Mouse (Mus musculus) lung, embryonic 15.5 days (tissue): Measurements from ENCODE around the gene Il12rb1. TPM values are rescaled to one million over a fixed set of nuclear protein-coding genes. Genes with fewer than 3 reads are reported as not detected.

ENCODE experiments used
- ATAC-seq: fragments of 200-750 bp; cut with Nextera tagmentation; 2 replicates; pipeline ENCODE4 v1.8.0; 2017; ENCODE audit warnings: moderate number of reproducible peaks, borderline replicate concordance; ENCODE audit not compliant: low FRiP score, low TSS enrichment; ENCODE audit errors: extremely low read depth
- H3K27ac ChIP-seq: fragments of 300-500 bp; sonication (generic); 2 replicates; pipeline ENCODE4 v1.5.1; 2015; ENCODE audit warnings: moderate library complexity, mild to moderate bottlenecking, inconsistent platforms
- H3K27me3 ChIP-seq: fragments of 300-500 bp; sonication (generic); 2 replicates; pipeline ENCODE4 v1.6.1; 2015; ENCODE audit warnings: inconsistent platforms
- H3K36me3 ChIP-seq: fragments of 300-500 bp; sonication (generic); 2 replicates; pipeline ENCODE4 v1.6.1; 2015; ENCODE audit warnings: inconsistent platforms
- H3K4me1 ChIP-seq: fragments of 300-500 bp; sonication (generic); 2 replicates; pipeline ENCODE4 v1.6.1; 2015; ENCODE audit warnings: inconsistent platforms
- H3K4me2 ChIP-seq: fragments of 300-500 bp; sonication (generic); 2 replicates; pipeline ENCODE4 v1.6.1; 2015; ENCODE audit warnings: inconsistent platforms, mild to moderate bottlenecking, moderate library complexity
- H3K4me3 ChIP-seq: fragments of 300-500 bp; sonication (generic); 2 replicates; pipeline ENCODE4 v1.5.1; 2015; ENCODE audit warnings: mild to moderate bottlenecking, inconsistent platforms
- H3K9ac ChIP-seq: fragments of 300-500 bp; sonication (generic); 2 replicates; pipeline ENCODE4 v1.6.1; 2015; ENCODE audit warnings: inconsistent platforms
- H3K9me3 ChIP-seq: fragments of 300-500 bp; sonication (generic); 2 replicates; pipeline ENCODE4 v1.6.1; 2016; ENCODE audit warnings: inconsistent platforms
- WGBS: fragments of 180-500 bp; shearing (Covaris S2); methylation state at CpG from one replicate; pipeline ENCODE4 v1.1.7; 2015; 5-methylcytosine and 5-hydroxymethylcytosine counted together
- polyA plus RNA-seq: library from polyadenylated mRNA; unstranded; fragments of >200 nt; fragmentation: Nextera tagmentation; extraction: Ambion mirVana; gene quantifications from 2 replicates; pipeline ENCODE4 v1.2.1, GENCODE M21; 2015

Gene Il12rb1
- polyA plus RNA-seq, 1 experiment from 2014 or later: 0.27 TPM

DNA sequence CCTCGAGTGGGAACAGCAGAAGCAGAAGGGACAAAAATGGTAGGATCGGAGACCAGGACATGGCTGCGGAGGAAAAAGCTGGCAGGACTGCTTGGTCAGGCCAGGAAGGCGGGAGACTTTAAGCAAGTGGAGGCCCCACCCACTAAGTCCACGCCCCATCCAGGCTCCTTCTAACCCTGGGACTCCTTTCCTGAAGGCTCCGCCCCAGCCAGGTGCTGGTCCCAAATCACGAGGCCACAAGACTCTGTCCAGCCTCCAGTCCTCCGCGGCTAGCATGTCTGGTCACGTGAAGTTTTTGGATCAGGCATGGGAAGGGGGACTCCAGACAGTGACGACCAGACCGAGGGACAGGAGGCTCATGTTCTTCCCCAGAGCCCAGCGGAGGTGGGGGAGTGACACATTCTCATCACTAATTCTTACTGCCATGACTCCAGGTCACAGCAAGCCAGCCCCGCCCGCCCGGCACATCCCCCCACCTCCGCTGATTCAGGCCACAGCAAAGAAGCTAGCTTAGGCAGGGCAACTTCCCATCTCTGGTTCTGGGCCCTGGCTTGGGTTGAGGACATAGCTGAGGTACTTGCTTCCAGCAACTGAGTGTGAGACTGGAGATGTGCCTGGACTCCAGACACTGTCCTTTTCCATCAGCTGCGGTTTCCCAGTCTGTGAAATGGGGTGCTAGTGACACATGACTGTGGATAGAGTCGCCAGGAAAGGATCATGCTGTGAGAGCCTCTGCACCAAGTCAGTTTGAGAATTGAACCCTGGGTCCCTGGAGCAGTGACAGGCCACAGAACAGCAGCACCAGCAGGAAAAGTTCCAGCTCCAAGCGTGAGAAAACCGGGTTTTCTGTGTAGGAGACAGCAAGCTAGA is 41.4 kb upstream of the Il12rb1 start:
- Histone ChIP-seq H3K4me3 (peak overlapping the region; percentile 52), H3K4me2 (peak overlapping the region; percentile 97), H3K36me3 (peaks cover 34% of the 10 kb centered on the region), H3K9me3 (no peaks in the 10 kb centered on the region), H3K27me3 (no peaks in the 10 kb centered on the region), H3K9ac (peak overlapping the region; percentile 61), H3K27ac (peak overlapping the region; percentile 70), H3K4me1 (peaks cover 27% of the 10 kb centered on the region)
- WGBS: 6% methylated on average over 21 of the region's 21 CpGs
- peak; percentile 72 for ATAC-seq

DNA sequence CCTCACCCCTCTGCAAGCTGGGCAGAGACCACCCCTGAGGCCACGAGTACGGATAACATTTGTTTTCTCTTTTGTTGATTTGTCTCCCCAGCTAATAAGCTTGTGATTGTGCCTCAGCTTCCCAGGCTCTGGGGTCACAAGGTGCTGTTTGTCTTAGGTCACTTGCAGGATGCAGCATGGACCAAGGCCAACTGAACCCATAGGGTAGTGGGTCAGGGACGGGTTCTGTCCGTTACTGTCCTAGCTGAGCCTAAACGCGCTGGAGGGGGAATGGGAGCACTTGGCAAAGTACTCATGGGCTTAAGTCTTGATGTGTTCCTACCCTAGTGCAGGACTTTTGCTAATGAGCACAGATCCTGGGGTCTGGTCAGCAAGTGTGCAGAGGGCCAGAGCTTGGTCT is 40.7 kb upstream of the Il12rb1 start:
- no peaks in the 10 kb centered on the region for H3K27me3 ChIP-seq
- no peak overlapping the region; the same call in 1 of the 2 replicates for H3K27ac ChIP-seq
- no peak overlapping the region for H3K4me3 ChIP-seq
- H3K9me3 ChIP-seq: no peaks in the 10 kb centered on the region
- no peak overlapping the region; the same call in 1 of the 2 replicates for H3K4me2 ChIP-seq
- WGBS: 74% methylated on average over 6 of the region's 6 CpGs
- no peak for ATAC-seq
- peaks cover 38% of the 10 kb centered on the region for H3K36me3 ChIP-seq
- H3K9ac ChIP-seq: no peak overlapping the region
- peaks cover 28% of the 10 kb centered on the region for H3K4me1 ChIP-seq

DNA sequence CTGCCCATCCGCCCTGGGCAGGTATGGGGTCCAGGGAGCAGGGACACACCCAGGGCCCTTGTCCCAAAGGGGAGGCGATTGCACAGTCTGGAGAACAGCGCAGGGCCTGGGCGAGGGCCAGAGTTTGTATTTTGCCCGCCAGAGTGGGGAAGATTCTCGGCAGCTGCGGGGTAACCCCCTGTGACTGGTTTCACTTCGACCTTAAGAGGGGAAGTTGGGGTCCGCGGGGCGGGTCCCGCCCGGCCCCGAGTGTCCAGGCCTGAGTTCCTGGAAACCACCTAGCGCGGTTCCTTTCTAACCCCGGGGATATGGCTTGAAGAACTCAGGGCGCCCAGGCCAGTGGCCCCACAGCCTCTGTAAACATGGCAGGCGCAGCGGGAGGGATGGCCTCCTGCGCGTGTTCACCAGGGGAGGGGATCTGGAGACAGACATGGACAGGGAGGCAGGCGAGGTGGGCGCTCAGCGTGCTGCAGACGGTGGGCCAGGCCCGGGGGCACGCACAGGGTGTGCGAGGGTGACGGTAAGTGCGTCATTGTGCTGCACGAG is 39.9 kb upstream of the Il12rb1 start:
- H3K9ac ChIP-seq: no peak overlapping the region
- 93% methylated on average over 32 of the region's 32 CpGs for WGBS
- H3K36me3 ChIP-seq: peaks cover 38% of the 10 kb centered on the region
- no peak overlapping the region for H3K4me3 ChIP-seq
- no peaks in the 10 kb centered on the region for H3K27me3 ChIP-seq
- peaks cover 36% of the 10 kb centered on the region for H3K4me1 ChIP-seq
- H3K4me2 ChIP-seq: no peak overlapping the region
- no peaks in the 10 kb centered on the region for H3K9me3 ChIP-seq
- H3K27ac ChIP-seq: no peak overlapping the region
- no peak for ATAC-seq

DNA sequence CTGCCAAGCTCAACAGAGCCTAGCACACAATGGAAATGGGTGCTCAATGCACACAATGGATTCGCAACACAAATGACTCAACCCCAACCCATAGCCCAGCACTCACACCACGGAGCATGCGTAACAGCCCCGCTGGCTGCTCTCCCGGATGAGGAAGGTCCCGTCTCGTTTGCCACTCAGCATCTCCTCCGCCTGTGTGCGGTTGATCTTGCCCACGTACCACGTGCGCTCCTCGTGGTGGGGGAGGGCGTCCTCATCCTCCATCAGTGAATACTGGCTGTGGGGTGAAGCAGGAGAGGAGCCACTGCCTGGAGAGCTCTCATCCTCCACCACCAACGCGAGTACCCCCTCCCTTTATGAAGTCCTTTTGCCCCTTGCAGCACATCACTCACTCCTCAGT is 39.3 kb upstream of the Il12rb1 start:
- H3K27ac ChIP-seq: no peak overlapping the region
- no peak for ATAC-seq
- H3K36me3 ChIP-seq: peaks cover 38% of the 10 kb centered on the region
- H3K27me3 ChIP-seq: no peaks in the 10 kb centered on the region
- peaks cover 40% of the 10 kb centered on the region for H3K4me1 ChIP-seq
- H3K9ac ChIP-seq: no peak overlapping the region
- H3K4me3 ChIP-seq: no peak overlapping the region
- no peak overlapping the region for H3K4me2 ChIP-seq
- no peaks in the 10 kb centered on the region for H3K9me3 ChIP-seq
- 80% methylated on average over 16 of the region's 16 CpGs for WGBS

DNA sequence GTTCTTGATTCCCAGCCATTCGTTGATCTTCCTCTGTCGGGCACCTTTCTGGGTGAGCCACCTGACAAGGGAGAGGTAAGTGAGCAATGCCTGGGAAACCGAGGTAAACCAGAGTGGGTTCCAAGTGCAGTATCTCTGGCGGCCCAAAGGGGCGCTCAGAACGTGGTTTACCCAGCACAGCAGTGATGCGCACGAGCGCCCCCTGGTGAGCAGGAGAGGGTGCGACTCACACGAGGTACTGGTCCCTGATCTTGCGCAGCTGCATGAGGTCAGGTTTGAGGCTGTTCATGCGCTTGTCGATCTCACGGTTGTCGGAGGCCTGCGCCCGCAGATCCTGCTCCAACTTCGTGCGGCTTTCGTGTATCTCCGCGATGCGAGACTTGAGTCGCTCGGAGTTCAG is 38.9 kb upstream of the Il12rb1 start:
- no peaks in the 10 kb centered on the region for H3K27me3 ChIP-seq

DNA sequence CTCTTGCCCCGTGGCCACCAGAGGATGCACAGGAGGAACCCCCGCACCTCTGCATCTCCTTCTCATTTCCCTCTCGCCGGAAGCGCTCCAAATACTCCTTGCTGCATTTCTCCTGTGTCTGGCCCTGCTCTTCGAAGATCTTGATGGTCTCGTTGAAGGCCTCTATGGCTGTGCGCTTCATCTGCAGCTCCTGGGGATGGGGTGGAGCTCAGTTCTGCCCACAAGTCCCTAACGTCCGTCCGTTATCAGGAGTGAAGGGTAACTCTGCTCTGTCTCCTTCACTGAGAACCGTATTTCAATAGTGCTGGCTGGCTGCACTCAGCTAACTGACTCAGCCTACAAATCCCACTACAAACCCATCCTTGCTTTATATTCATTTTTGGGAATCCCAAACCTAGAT is 38.4 kb upstream of the Il12rb1 start:
- H3K36me3 ChIP-seq: peaks cover 38% of the 10 kb centered on the region
- H3K27me3 ChIP-seq: no peaks in the 10 kb centered on the region
- no peak for ATAC-seq
- no peak overlapping the region for H3K27ac ChIP-seq
- no peak overlapping the region for H3K4me3 ChIP-seq
- no peak overlapping the region for H3K9ac ChIP-seq
- WGBS: 66% methylated on average over 12 of the region's 12 CpGs
- H3K9me3 ChIP-seq: no peaks in the 10 kb centered on the region
- peaks cover 49% of the 10 kb centered on the region for H3K4me1 ChIP-seq
- no peak overlapping the region for H3K4me2 ChIP-seq

More for the DNA sequence above, 38.9 kb upstream of the Il12rb1 start:
- H3K9me3 ChIP-seq: no peaks in the 10 kb centered on the region
- H3K4me1 ChIP-seq: peaks cover 44% of the 10 kb centered on the region
- no peak overlapping the region for H3K4me2 ChIP-seq
- H3K36me3 ChIP-seq: peaks cover 38% of the 10 kb centered on the region
- 6% methylated on average over 26 of the region's 26 CpGs for WGBS
- no peak overlapping the region for H3K9ac ChIP-seq
- H3K4me3 ChIP-seq: no peak overlapping the region
- peak; percentile 23; the same call in 1 of the 2 replicates for ATAC-seq
- no peak overlapping the region for H3K27ac ChIP-seq

DNA sequence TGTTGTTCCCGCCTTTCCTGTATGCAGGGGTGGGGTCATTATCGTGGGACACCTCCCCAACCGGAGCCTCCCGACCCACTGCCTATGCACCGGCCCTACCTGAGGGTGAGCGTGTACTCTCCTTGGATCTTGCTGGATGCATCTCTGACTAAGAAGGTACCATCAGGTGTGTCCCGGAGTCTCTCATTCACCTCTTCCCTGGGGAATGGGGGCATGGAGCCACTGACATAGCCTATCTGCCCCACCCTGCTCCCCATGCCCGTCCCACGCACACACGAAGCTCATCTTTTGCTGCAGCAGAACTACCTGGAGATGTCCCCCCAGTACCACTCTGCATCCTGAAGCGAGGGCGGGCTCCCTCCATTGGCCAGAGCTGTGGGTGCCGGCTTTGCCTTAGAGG is 37.5 kb upstream of the Il12rb1 start:
- ATAC-seq: no peak
- Histone ChIP-seq H3K9me3 (no peaks in the 10 kb centered on the region), H3K36me3 (peaks cover 38% of the 10 kb centered on the region)

DNA sequence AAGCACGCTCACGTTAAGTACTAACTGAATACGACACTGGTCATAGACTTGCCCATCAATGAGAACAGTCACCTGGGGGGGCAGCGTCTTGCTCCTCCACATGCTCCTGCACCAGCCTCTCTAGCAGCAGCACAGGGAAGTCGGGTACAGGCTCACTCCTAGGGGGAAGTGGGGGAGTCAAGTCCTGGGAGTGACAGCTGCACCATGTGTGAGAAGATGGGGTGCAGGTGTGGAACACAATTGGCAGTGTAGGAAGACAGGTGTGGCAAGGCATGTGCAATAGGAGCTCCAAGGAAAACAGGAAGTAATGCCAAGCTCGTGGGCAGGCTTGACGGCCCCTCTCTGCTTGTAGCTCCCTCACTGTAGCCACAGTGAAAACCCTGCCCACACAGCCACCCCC is 37.0 kb upstream of the Il12rb1 start:
- Histone ChIP-seq H3K36me3 (peaks cover 38% of the 10 kb centered on the region), H3K9ac (no peak overlapping the region), H3K27me3 (no peaks in the 10 kb centered on the region), H3K4me3 (no peak overlapping the region), H3K4me2 (no peak overlapping the region), H3K27ac (no peak overlapping the region), H3K9me3 (no peaks in the 10 kb centered on the region), H3K4me1 (peaks cover 50% of the 10 kb centered on the region)
- 84% methylated on average over 7 of the region's 7 CpGs for WGBS
- no peak for ATAC-seq

More for the DNA sequence above, 37.5 kb upstream of the Il12rb1 start:
- H3K4me1 ChIP-seq: peaks cover 52% of the 10 kb centered on the region
- no peaks in the 10 kb centered on the region for H3K27me3 ChIP-seq
- H3K4me3 ChIP-seq: no peak overlapping the region
- no peak overlapping the region for H3K9ac ChIP-seq
- H3K4me2 ChIP-seq: no peak overlapping the region
- WGBS: 88% methylated on average over 13 of the region's 13 CpGs
- no peak overlapping the region for H3K27ac ChIP-seq

DNA sequence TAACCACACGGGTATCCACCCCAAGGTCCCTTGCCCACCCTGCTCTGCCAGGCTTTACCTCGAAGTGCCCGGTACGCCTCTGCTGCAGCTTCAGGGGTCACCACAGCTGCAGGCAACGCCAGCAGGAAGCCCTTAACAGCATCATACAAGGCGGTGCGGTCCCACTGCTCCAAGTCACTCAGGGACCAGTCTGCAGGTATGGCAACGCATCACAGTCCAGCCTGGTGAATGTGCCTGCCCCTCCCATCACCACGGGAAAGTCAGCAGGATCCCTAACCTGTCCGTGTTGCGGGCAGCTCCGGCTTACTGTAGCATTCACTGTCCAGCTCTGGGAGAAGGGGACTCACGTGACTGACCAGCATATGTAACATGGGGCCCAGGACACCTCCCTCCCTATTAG is 36.2 kb upstream of the Il12rb1 start:
- peaks cover 38% of the 10 kb centered on the region for H3K36me3 ChIP-seq
- no peak overlapping the region for H3K27ac ChIP-seq
- H3K9me3 ChIP-seq: no peaks in the 10 kb centered on the region
- WGBS: 90% methylated on average over 13 of the region's 13 CpGs
- no peak overlapping the region for H3K4me2 ChIP-seq
- no peak for ATAC-seq
- peaks cover 41% of the 10 kb centered on the region for H3K4me1 ChIP-seq
- H3K9ac ChIP-seq: no peak overlapping the region
- H3K4me3 ChIP-seq: no peak overlapping the region
- no peaks in the 10 kb centered on the region for H3K27me3 ChIP-seq

DNA sequence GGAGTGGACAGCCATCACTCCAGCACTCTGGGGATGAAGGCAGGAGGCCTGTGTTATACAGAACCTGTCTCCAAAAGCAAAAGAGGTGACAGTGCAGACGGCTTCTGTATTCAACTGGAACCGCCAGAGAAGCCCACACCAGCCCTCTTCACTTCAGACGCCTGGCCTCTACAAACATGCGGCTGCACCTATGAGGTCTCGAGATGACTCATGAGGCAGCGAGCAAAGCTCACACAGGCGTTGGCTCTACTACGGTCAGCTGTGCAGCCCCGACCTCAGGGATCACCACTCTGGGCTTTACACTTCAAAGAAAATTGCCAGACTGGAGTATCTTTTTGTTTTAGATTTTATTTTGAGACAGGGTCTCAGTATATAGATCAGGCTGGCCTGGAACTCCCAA is 35.4 kb upstream of the Il12rb1 start:
- H3K36me3 ChIP-seq: peaks cover 37% of the 10 kb centered on the region
- no peaks in the 10 kb centered on the region for H3K27me3 ChIP-seq
- H3K4me2 ChIP-seq: 0 out of 2 replicates have a peak overlapping the region, but pooled peaks have one; percentile 42
- peak overlapping the region; percentile 80 for H3K27ac ChIP-seq
- H3K4me3 ChIP-seq: no peak overlapping the region
- H3K9me3 ChIP-seq: no peaks in the 10 kb centered on the region
- peak overlapping the region; percentile 20; the same call in 1 of the 2 replicates for H3K9ac ChIP-seq
- ATAC-seq: no peak
- H3K4me1 ChIP-seq: peaks cover 39% of the 10 kb centered on the region
- WGBS: 65% methylated on average over 9 of the region's 9 CpGs

DNA sequence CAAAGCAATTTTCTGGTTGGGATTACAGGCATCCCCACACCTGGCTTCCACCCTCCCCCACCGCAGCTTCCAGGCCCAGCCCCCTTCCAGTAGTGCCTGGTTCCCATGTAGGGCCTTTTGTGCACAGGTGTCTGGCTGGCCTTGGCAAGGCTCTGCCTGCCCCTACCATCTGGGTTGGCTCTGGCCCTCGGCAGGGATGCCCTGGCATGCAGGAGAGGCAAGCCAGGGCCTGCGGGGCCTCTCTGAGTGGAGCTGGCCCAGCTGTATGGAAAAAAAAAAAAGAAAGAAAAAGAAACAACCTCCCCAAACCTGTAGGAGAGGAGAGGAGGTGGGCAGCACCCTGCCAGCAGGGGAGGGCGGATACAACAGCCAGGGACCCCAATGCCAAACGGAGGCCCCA is 34.8 kb upstream of the Il12rb1 start:
- ATAC-seq: no peak
- peaks cover 37% of the 10 kb centered on the region for H3K36me3 ChIP-seq
- H3K4me1 ChIP-seq: peaks cover 45% of the 10 kb centered on the region
- peak overlapping the region; percentile 42 for H3K4me2 ChIP-seq
- 51% methylated on average over 5 of the region's 5 CpGs for WGBS
- H3K27me3 ChIP-seq: no peaks in the 10 kb centered on the region
- no peaks in the 10 kb centered on the region for H3K9me3 ChIP-seq
- peak overlapping the region; percentile 80 for H3K27ac ChIP-seq
- no peak overlapping the region for H3K4me3 ChIP-seq
- 0 out of 2 replicates have a peak overlapping the region, but pooled peaks have one; percentile 28 for H3K9ac ChIP-seq

DNA sequence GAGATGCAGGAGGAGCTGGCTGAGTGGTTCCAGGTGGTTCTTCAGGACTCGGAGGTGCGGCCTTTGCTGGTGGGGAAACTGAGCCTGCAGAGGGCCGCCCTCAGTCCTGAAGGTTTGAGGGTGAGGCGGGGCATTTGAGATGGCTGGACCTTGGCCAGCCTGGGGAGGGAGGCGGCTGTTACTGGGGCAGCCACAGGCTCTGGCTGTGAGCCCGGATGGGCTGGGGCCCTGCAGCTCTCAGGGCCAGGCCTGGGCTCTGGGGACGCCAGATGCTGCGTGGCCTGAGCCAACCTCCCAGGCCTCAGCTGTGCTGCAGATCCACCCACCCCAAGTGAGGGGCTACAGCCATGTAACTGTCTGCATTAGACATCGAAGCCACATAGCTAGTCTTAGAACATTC is 34.4 kb upstream of the Il12rb1 start:
- peak overlapping the region; percentile 42 for H3K4me2 ChIP-seq
- peak; percentile 52 for ATAC-seq
- no peaks in the 10 kb centered on the region for H3K9me3 ChIP-seq
- H3K36me3 ChIP-seq: peaks cover 36% of the 10 kb centered on the region
- H3K4me3 ChIP-seq: 0 out of 2 replicates have a peak overlapping the region, but pooled peaks have one; percentile 3
- no peaks in the 10 kb centered on the region for H3K27me3 ChIP-seq
- 0 out of 2 replicates have a peak overlapping the region, but pooled peaks have one; percentile 28 for H3K9ac ChIP-seq
- H3K4me1 ChIP-seq: peaks cover 48% of the 10 kb centered on the region
- 31% methylated on average over 9 of the region's 9 CpGs for WGBS
- peak overlapping the region; percentile 80 for H3K27ac ChIP-seq
